Mouse (Mus musculus) adrenal gland, postnatal 0 days (tissue): Measurements from ENCODE around the gene Gpr6. TPM values are rescaled to one million over a fixed set of nuclear protein-coding genes. Genes with fewer than 3 reads are reported as not detected.

Source experiments
- polyA plus RNA-seq: library from polyadenylated mRNA; unstranded; fragments of >200 nt; fragmentation: Nextera tagmentation; extraction: Ambion mirVana; gene quantifications from 2 replicates; pipeline ENCODE4 v1.2.1, GENCODE M21; 2015

Gpr6 gene
- polyA plus RNA-seq, result 0.23 and 0.54 TPM in 2 replicates

DNA sequence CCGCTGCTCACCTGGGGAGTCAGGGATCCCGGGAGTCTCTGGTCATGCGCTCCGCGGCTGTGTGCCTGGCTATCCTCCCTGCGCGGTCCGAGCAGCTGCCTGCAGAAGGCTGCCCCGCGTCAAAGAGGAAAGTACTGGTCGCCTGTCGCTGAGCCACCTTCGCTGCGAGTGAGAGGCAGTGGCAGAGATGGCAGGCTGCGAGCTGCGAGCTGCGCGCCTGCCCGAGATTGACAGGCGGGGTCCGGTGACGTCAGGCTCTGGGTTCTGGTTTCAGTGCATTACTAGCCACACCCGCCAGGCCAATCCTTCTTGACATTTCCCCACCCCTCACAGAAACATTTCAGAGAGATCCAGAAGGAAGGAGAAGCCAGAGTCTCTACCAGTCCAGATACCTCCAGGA is at the start of gene Gpr6:
Gene Gpr6 (minus strand): TSS at position 170 of the 400 bp plus-strand sequence.

Other genes starting within 250 kb of the Gpr6 start
- 17.3 and 23.4 TPM in 2 replicates for gene Cdc40, start 189.0 kb downstream of the Gpr6 start, polyA plus RNA-seq
- gene Wasf1, start 188.8 kb downstream of the Gpr6 start, polyA plus RNA-seq, result 7.1 and 11.9 TPM in 2 replicates
- gene Fig4, start 231.0 kb upstream of the Gpr6 start, polyA plus RNA-seq, result 15.9 TPM in 2 replicates
- not detected in 2 replicates for gene Ak9, start 231.7 kb upstream of the Gpr6 start, polyA plus RNA-seq